Mouse (Mus musculus) liver, postnatal 0 days (tissue): ENCODE measurements around the gene Zfp970. TPM values are rescaled to one million over a fixed set of nuclear protein-coding genes. Genes with fewer than 3 reads are reported as not detected.
"Not testable (repeated sequence)": the region's sequence is repeated elsewhere in the genome, so short reads cannot be mapped to it uniquely, and the experiment has no call there.

Experiments used
- ATAC-seq: fragments of 200-750 bp; cut with Nextera tagmentation; 2 replicates; pipeline ENCODE4 v1.8.0; 2017; ENCODE audit warnings: mild to moderate bottlenecking, moderate library complexity
- DNase-seq: peaks from one replicate; pipeline ENCODE4 v3.0.0-alpha.2; 2016
- H3K27ac ChIP-seq: fragments of 300-500 bp; sonication (generic); 2 replicates; pipeline ENCODE4 v1.5.1; 2014; ENCODE audit warnings: antibody characterized with exemption, moderate library complexity, mild to moderate bottlenecking, low read depth
- H3K27me3 ChIP-seq: fragments of 300-500 bp; sonication (generic); 2 replicates; pipeline ENCODE4 v1.6.1; 2014; ENCODE audit warnings: low read length, control low read depth, mixed read lengths; ENCODE audit not compliant: insufficient read depth
- H3K36me3 ChIP-seq: fragments of 300-500 bp; sonication (generic); replicated peaks from 2 replicates; pipeline ENCODE4 v1.6.1; 2014; ENCODE audit warnings: mild to moderate bottlenecking, control low read depth, low read length, moderate library complexity, mixed read lengths; ENCODE audit not compliant: insufficient read depth
- H3K4me1 ChIP-seq: fragments of 300-500 bp; sonication (generic); 2 replicates; pipeline ENCODE4 v1.6.1; 2014; ENCODE audit warnings: antibody characterized with exemption, mild to moderate bottlenecking, control low read depth; ENCODE audit not compliant: insufficient read depth
- H3K4me2 ChIP-seq: fragments of 300-500 bp; sonication (generic); 2 replicates; pipeline ENCODE4 v1.6.1; 2014; ENCODE audit warnings: low read depth, mild to moderate bottlenecking, low read length, moderate library complexity, mixed read lengths
- H3K4me3 ChIP-seq: fragments of 300-500 bp; sonication (generic); 2 replicates; pipeline ENCODE4 v1.5.1; 2014; ENCODE audit warnings: low read depth, low read length
- H3K9ac ChIP-seq: fragments of 300-500 bp; sonication (generic); replicated peaks from 2 replicates; pipeline ENCODE4 v1.6.1; 2014; ENCODE audit warnings: mild to moderate bottlenecking, moderate library complexity
- H3K9me3 ChIP-seq: fragments of 300-500 bp; sonication (generic); 2 replicates; pipeline ENCODE4 v1.6.1; 2016; ENCODE audit warnings: mild to moderate bottlenecking, control low read depth, low read length, mixed read lengths
- CTCF ChIP-seq: sonication (generic); IDR thresholded peaks from 2 replicates; pipeline ENCODE4 v1.5.1; 2016; ENCODE audit warnings: antibody characterized with exemption, low read depth
- EP300 ChIP-seq: IDR thresholded peaks from 2 replicates; pipeline ENCODE4 v1.6.1; 2016; ENCODE audit warnings: antibody characterized with exemption, low read depth, mild to moderate bottlenecking
- WGBS: fragments of 180-500 bp; shearing (Covaris S2); extraction: QIAGEN DNeasy Blood & Tissue Kit; methylation state at CpG from one replicate; pipeline ENCODE4 v1.1.7; 2014; ENCODE audit not compliant: insufficient replicate concordance; 5-methylcytosine and 5-hydroxymethylcytosine counted together
- polyA plus RNA-seq: library from polyadenylated mRNA; unstranded; fragments of >200 nt; fragmentation: Nextera tagmentation; extraction: Ambion mirVana; gene quantifications from 2 replicates; pipeline ENCODE4 v1.2.1, GENCODE M21; 2015

Zfp970 gene
- polyA plus RNA-seq, 1 experiment from 2014 or later: 2.3 TPM

GRCm38 (mm10) chr2:177513991-177514479 lies 49.5 kb downstream of the Zfp970 start:
- not testable (repeated sequence) for H3K9ac ChIP-seq, H3K4me2 ChIP-seq, H3K27me3 ChIP-seq, H3K4me3 ChIP-seq, H3K27ac ChIP-seq, DNase-seq, H3K4me1 ChIP-seq, ATAC-seq, H3K36me3 ChIP-seq, H3K9me3 ChIP-seq
- 70% methylated on average over 4 of the region's 4 CpGs for WGBS

- H3K4me2 ChIP-seq, ATAC-seq, H3K27ac ChIP-seq, H3K27me3 ChIP-seq, H3K4me1 ChIP-seq, H3K4me3 ChIP-seq, H3K9ac ChIP-seq, H3K9me3 ChIP-seq, H3K36me3 ChIP-seq, DNase-seq: not testable (repeated sequence)
- WGBS: 73% methylated on average over 9 of the region's 9 CpGs
Measured at GRCm38 (mm10) chr2:177517746-177518145, 53.2 kb downstream of the Zfp970 start.

GRCm38 (mm10) chr2:177518354-177518753 lies 53.8 kb downstream of the Zfp970 start:
- H3K27ac ChIP-seq, ATAC-seq, H3K9me3 ChIP-seq, H3K4me3 ChIP-seq, DNase-seq, H3K36me3 ChIP-seq, H3K9ac ChIP-seq, H3K4me2 ChIP-seq, H3K27me3 ChIP-seq, H3K4me1 ChIP-seq: not testable (repeated sequence)
- WGBS: 79% methylated on average over 7 of the region's 7 CpGs

- WGBS: 73% methylated on average over 1 of the region's 1 CpGs
Measured at GRCm38 (mm10) chr2:177518960-177519359, 54.4 kb downstream of the Zfp970 start.

GRCm38 (mm10) chr2:177520035-177520434 lies 55.5 kb downstream of the Zfp970 start:
- Histone ChIP-seq H3K4me3 (no peak overlapping the region), H3K4me2 (no peak overlapping the region), H3K9me3 (no peaks in the 10 kb centered on the region), H3K27me3 (no peaks in the 10 kb centered on the region), H3K9ac (no peak overlapping the region), H3K36me3 (no peaks in the 10 kb centered on the region), H3K4me1 (no peaks in the 10 kb centered on the region), H3K27ac (no peak overlapping the region)
- no peak for DNase-seq
- WGBS: 69% methylated on average over 8 of the region's 8 CpGs
- no peak for ATAC-seq
- TF ChIP-seq EP300: no peak
- no peak for TF ChIP-seq CTCF

More at GRCm38 (mm10) chr2:177518960-177519359, 54.4 kb downstream of the Zfp970 start:
- H3K4me1 ChIP-seq, H3K9ac ChIP-seq, H3K9me3 ChIP-seq, ATAC-seq, H3K36me3 ChIP-seq, H3K4me3 ChIP-seq, H3K4me2 ChIP-seq, H3K27ac ChIP-seq, DNase-seq, H3K27me3 ChIP-seq: not testable (repeated sequence)

- TF ChIP-seq EP300 (no peak), CTCF (no peak)
- no peak for DNase-seq
- ATAC-seq: no peak
- H3K4me1 ChIP-seq: no peaks in the 10 kb centered on the region
- H3K9me3 ChIP-seq: no peaks in the 10 kb centered on the region
- H3K4me3 ChIP-seq: no peak overlapping the region
- no peaks in the 10 kb centered on the region for H3K36me3 ChIP-seq
- WGBS: 88% methylated on average over 18 of the region's 20 CpGs
- H3K27me3 ChIP-seq: no peaks in the 10 kb centered on the region
- H3K27ac ChIP-seq: no peak overlapping the region
- no peak overlapping the region for H3K4me2 ChIP-seq
- no peak overlapping the region for H3K9ac ChIP-seq
Measured at GRCm38 (mm10) chr2:177523061-177523460, 58.5 kb downstream of the Zfp970 start.

GRCm38 (mm10) chr2:177523674-177524073 lies 59.1 kb downstream of the Zfp970 start:
- H3K36me3 ChIP-seq, H3K4me1 ChIP-seq, H3K4me3 ChIP-seq, H3K27ac ChIP-seq, H3K4me2 ChIP-seq, H3K27me3 ChIP-seq, H3K9me3 ChIP-seq, H3K9ac ChIP-seq, DNase-seq, ATAC-seq: not testable (repeated sequence)
- 82% methylated on average over 6 of the region's 6 CpGs for WGBS

GRCm38 (mm10) chr2:177524171-177524570 lies 59.6 kb downstream of the Zfp970 start:
- DNase-seq, ATAC-seq, H3K9ac ChIP-seq, H3K27ac ChIP-seq, H3K4me2 ChIP-seq, H3K27me3 ChIP-seq, H3K4me3 ChIP-seq, H3K9me3 ChIP-seq, H3K36me3 ChIP-seq, H3K4me1 ChIP-seq: not testable (repeated sequence)
- 86% methylated on average over 16 of the region's 16 CpGs for WGBS
